Mouse (Mus musculus): ENCODE results near the gene Zcchc24. TPM values are rescaled to one million over a fixed set of nuclear protein-coding genes. Genes with fewer than 3 reads are reported as not detected.

Zcchc24 gene
- total RNA-seq, 2 experiments from 2014 or later: 56.4 to 58.5 TPM

DNA sequence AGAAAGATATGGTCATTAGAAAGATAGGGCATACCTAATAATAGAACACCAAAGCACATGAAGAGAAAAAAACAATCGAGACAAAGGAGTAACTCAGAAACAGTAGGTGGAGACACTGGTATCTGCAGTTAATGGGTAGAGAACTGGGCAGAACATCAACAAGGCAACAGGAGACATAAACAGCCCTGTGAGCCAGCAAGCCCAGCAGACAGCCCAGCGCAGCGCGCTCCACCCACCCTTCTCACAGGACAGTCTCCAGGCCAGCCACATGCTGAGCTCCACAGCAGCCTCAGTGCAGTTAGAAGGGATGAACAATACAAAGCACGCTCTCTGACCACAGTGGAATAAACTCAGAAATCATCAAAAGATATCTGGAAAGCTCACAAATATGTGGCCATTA lies 15.8 kb downstream of the Zcchc24 start:
- DNase-seq (ENCODE audit: low spot score in 2 of 2): peak in 1 of 2 experiments; percentile 64
- peak; percentile 36 for TF ChIP-seq CTCF (conservative IDR thresholded peaks at IDR 0.05)

DNA sequence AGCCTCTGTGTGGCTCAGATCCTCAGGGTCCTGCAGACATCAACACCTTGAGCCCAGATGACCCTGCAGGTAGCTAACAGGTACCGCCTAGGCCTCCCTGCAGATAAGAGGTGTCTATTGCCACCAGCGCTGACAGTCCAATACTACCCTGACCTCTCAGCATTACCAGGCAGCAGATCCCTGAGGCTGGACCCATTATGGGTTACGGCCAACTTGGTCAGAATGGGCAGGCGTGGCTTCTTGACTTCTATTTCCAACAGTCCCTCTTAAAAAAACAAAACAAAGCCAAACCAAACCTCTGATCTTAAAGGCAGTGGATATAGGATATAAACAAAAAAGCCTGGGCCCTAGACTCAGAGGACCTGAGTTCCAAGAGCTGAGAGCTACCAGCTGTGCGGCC lies 17.8 kb downstream of the Zcchc24 start:
- no peak for TF ChIP-seq CTCF (conservative IDR thresholded peaks at IDR 0.05)
- DNase-seq (ENCODE audit: low spot score in 2 of 2): no peak
- Histone ChIP-seq H3K4me3 (no peak overlapping the region), H3K27ac (peak overlapping the region; percentile 23; the same call in 1 of the 2 replicates)

More for the DNA sequence above, 15.8 kb downstream of the Zcchc24 start:
- H3K27ac ChIP-seq: peak overlapping the region; percentile 80
- H3K4me3 ChIP-seq: no peak overlapping the region

DNA sequence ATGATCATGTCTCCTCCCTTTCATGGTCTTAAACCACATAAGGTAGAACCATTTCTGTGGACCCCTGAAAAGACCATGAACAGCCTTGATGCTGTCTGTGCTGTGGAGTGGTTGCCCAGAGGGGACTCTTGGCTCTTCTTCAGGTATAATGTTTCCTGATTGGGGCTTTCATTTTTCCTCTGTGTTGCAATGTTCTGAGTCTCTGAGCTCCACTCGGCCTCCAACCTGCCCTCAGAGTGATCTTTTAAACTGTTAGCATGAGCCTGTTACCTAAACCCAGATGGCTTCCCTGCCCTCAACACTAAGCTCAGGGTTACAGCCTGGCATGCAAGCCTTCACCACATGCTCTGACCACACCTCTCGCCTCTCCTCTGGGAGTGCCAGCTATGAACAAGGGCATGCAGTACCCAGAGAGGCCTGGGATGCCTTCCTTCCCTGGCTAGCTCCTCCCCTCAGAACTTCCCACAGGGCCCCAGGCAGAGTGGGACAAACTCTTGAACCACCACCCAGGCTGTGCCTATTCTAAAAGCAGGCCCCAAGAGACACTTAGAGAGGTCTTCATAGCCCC lies 18.3 kb downstream of the Zcchc24 start:
- peak overlapping the region; percentile 23; the same call in 1 of the 2 replicates for H3K27ac ChIP-seq
- H3K4me3 ChIP-seq: no peak overlapping the region
- TF ChIP-seq CTCF (conservative IDR thresholded peaks at IDR 0.05): peak; percentile 15; the same call in 1 of the 2 replicates
- no peak for DNase-seq (ENCODE audit: low spot score in 2 of 2)

DNA sequence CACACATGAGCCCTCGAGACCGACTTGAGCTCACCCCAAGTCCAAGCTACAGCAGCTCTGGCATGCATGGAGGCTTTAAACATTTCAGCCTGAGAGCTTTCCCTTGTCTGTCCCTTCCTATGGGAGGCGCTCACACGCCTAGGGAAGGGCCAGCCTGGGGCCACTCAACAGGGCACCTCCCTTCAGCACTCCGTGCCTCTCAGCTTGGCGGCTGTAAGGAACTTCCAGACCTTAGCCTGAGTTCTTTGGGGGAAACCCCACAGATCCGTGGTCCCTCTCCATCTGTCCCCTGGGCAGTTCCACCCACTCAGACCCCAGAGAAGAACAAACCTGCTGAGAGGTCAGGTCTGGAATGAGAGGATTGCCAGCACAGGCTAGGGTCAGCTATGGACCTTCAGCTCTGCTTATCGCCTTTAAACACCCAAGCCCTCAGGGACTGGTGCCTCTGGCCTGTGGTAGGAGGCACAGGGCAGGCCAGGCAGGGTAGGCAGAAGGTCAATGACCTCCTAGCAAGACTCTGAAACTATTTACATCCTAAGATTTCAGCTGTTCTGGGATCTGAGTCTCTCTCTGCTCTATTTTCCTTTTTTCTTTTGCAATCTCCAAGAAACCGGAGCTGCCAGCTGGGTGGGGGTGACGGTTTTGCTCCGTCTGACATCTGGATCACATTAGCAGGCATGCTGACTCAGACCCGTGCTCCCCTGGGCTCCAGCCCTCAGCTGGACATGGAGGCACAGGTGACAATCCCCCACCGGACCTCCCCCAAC lies 19.5 kb downstream of the Zcchc24 start:
- H3K4me3 ChIP-seq: no peak overlapping the region
- no peak for DNase-seq (ENCODE audit: low spot score in 2 of 2)
- H3K27ac ChIP-seq: peak overlapping the region; percentile 72
- TF ChIP-seq CTCF (conservative IDR thresholded peaks at IDR 0.05): peak; percentile 33

DNA sequence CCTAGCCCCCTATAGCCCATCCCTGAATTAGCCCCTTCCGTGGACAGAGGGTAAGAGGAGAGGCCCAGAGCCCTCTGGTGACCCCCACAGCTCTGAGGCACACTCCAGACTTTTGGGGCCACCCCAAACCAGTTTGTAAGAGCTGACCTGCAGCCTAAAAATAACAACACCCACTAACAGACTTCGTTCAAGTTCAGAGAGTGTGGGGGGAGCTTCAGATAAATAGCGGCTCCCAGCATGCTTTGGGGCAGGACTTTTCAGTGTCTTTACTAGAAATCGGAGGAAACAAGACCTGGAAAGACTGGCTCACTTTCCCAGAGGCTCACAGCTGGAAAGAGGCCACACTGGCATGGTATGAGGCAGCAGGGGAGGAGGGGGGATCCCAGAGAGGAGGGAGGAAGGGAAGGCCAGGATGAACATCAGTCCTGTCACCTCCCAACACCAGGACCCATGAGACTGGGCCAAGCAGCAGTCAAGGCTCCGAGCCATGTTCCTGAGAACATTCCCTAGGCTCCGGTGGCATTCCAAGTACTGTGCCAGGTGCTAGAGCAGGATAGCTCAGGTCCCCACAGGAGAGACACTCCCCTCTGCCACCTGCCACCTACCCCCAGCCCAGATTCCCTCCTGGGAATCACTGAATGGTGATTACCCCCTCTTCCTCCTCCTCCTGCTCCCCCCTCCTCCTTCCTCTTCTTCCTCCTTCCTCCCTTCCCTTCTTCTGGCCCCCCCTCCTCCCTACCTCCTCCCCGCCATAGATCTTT lies 20.7 kb downstream of the Zcchc24 start:
- Histone ChIP-seq H3K27ac (peak overlapping the region; percentile 72; the same call in 1 of the 2 replicates), H3K4me3 (no peak overlapping the region)
- no peak for TF ChIP-seq CTCF (conservative IDR thresholded peaks at IDR 0.05)
- DNase-seq (ENCODE audit: low spot score in 2 of 2): no peak

DNA sequence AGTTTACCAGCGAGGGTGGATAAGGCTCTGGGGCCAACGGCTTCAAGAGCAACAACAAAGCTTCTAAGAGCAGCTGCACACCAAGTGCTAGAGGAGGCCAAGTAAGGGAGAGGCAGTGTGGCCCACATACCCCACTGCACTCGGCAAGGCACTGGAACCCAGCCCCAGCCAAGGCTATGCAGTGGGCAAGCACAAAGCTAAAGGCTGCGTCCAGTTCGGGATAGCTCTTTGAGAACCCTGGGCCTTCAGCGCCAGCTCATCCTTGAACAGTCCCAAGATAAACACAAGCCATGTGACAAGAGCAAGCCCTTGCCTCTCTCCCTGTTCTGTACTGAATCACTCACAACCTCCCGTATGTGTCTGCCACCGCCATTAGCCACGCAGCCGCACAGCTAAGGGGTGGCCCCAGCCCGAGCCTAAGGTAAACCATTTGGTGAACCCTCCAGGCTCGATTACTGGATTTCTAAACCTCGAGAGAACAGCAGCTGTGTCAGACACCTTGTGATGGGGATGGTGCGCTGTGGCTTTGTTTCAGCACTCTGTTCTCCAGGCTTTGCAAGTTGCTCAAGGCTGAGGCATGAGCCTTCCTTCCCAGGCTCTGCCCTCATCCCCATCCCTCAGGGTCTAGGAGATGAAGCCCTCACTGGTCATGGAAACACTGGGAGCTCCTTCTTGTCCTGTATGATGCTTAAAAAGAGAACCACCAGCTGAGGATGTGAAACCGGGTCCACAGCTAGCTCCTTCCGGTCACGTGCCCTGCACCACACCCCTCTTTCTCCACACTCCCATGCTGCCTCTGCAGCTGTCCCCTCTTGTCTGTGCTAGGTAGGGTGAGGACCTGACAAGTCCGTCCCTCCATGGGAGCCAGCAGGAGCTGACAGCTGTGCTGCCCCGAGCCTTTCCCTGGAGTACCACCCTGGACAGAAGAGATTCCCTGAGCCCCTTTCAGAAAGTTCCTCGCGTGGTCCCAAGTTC lies 21.6 kb downstream of the Zcchc24 start:
- no peak for DNase-seq (ENCODE audit: low spot score in 2 of 2)
- Histone ChIP-seq H3K4me3 (no peak overlapping the region), H3K27ac (peak overlapping the region; percentile 72)
- TF ChIP-seq CTCF (conservative IDR thresholded peaks at IDR 0.05): no peak

DNA sequence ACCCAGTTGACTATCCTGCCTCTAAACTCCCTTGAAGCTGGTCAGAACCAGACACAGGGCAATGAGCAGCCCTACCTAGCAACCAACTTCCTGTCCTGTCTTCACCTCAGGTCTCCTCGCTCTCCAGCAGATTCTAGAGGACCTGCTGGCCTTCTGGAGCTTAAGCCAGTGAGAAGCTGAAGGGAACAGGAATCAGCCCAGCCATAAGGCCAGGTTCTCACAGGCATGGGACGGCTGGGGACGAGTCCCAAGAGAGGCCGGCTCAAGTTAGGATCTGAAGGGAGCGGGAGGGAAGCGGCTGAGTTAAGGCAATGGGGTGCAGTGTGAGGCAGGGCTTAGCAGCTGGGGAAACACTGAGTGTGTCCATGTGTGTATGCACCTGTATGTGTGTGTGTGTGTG lies 22.5 kb downstream of the Zcchc24 start:
- TF ChIP-seq CTCF (conservative IDR thresholded peaks at IDR 0.05): no peak

DNA sequence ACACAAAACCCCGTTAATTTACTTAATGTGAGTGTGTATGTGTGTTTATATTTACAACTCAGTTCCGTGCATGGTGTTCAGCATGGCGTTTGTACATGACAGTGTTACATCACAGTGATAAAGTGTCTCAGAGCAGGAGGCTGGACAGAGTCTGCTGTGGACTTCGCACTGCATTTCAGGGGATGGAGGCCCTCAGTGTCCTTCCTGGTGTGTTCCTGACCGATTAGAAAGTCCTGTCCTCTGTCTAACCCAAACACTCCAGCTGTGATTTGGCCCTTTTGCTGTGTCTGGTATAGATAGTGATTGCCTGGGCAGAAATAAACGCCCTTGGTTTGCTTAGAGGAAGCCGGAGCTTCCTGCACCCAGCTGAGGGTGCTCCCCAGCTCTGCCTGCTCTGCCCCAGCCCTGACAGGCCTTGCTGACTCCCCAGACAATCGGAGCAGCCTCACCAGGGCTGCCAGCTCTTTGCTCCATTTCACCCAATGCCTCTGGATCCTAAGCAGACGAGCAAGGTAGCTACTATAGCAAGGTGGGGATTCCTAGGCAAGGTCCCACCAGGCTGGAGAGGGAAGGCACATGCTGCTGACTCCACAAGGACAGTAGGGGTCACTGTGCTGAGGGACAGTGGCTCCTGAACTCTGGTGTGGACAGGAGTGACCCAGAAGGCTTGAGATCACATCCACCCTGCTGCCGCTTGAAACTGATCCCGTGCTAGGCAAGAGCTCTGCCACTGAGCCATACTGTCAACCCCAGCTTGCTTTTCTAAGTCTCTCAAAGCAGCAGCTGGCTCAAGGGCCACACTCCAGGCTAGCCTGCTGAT lies 23.3 kb downstream of the Zcchc24 start:
- peak overlapping the region; percentile 72 for H3K27ac ChIP-seq
- TF ChIP-seq CTCF (conservative IDR thresholded peaks at IDR 0.05): peak; percentile 42
- no peak for DNase-seq (ENCODE audit: low spot score in 2 of 2)
- H3K4me3 ChIP-seq: no peak overlapping the region

More for the DNA sequence above, 22.5 kb downstream of the Zcchc24 start:
- no peak overlapping the region for H3K4me3 ChIP-seq
- no peak for DNase-seq (ENCODE audit: low spot score in 2 of 2)
- H3K27ac ChIP-seq: peak overlapping the region; percentile 72; the same call in 1 of the 2 replicates

DNA sequence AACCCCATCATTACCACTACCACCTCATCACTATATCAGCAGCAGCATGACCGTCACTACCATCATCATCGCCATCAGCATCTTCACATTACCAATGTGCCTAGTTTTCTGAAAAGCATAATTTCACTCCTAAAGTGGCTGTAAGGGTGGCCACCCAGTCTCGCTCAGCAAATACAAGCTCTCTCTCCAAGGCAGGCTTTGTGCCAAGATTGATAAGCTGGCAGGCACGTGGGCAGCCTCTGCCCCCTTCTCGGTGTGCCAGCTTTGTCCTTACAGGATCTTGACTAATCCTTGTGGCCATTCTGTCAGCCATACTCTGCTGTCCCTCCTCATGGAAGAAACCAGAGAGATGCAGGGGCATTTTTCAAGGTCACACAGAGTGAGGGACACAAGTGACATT lies 25.9 kb downstream of the Zcchc24 start:
- no peak for DNase-seq (ENCODE audit: low spot score in 2 of 2)
- Histone ChIP-seq H3K27ac (0 out of 2 replicates have a peak overlapping the region, but pooled peaks have one; percentile 43), H3K4me3 (no peak overlapping the region)
- TF ChIP-seq CTCF (conservative IDR thresholded peaks at IDR 0.05): no peak

DNA sequence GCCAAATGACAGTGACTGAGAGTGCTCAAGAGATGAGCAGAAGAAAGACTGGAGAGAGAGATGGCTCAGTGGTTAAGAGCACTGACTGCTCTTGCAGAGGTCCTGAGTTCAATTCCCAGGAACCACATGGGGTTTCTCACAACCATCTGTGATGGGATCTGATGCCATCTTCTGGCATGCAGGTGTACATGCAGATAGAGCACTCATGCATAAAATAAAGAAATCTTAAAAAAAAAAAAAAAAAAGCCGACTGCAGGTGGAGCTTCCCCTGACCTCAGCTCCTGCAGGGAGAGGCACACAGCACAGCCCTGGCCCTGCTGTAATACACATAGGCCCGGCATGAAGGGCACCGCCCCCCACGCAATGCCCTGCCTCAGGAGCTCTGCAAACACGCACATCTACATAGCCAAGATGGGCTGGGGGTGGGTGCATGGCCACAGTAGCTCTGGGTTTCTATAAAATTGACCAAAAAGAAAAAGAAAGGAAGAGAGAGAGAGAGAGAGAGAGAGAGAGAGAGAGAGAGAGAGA lies 26.9 kb downstream of the Zcchc24 start:
- no peak overlapping the region for H3K4me3 ChIP-seq
- TF ChIP-seq CTCF (conservative IDR thresholded peaks at IDR 0.05): peak; percentile 45
- DNase-seq (ENCODE audit: low spot score in 2 of 2): no peak
- peak overlapping the region; percentile 87; the same call in 1 of the 2 replicates for H3K27ac ChIP-seq

DNA sequence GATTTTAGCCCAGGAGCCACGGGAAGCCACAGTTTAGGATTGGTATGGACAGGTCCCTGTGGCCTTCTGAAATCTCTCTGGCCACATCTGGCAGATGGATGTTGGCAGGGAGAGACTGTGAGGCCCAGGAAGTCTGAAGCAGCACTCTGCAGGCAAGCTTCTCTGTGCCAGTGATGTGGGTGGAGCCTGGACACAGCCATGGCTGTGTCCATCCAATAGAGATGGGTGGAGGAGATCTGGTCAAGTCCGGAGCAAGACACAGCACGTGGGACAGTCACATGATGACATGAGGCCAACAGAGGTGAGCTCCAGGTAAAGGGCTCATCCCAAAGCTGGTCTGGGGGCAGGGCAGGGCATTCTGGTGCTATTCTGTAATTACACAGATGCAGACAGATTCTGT lies 27.6 kb downstream of the Zcchc24 start:
- no peak for TF ChIP-seq CTCF (conservative IDR thresholded peaks at IDR 0.05)
- peak overlapping the region; percentile 87 for H3K27ac ChIP-seq
- H3K4me3 ChIP-seq: no peak overlapping the region
- no peak for DNase-seq (ENCODE audit: low spot score in 2 of 2)

Data from layer of hippocampus, adult 2 months (tissue).